Mouse (Mus musculus): ENCODE data around the gene Rnf149. TPM values are rescaled to one million over a fixed set of nuclear protein-coding genes. Genes with fewer than 3 reads are reported as not detected.
"Not testable (repeated sequence)": the region's sequence is repeated elsewhere in the genome, so short reads cannot be mapped to it uniquely, and the experiment has no call there.

The Rnf149 gene
- polyA plus RNA-seq, 1 experiment from 2014 or later, result 34.0 TPM

- ATAC-seq (ENCODE audit: insufficient number of reproducible peaks, insufficient read depth, low FRiP score, low read depth), result no peak
- Histone ChIP-seq H3K27ac (ENCODE audit: low read length) (no peak overlapping the region), H3K36me3 (ENCODE audit: control insufficient read depth, insufficient read depth, low read length) (no peaks in the 10 kb centered on the region), H3K9me3 (ENCODE audit: control insufficient read depth, low read depth, low read length) (no peaks in the 10 kb centered on the region), H3K4me3 (ENCODE audit: low read depth, low read length) (no peak overlapping the region), H3K9ac (replicated peaks; ENCODE audit: low read depth, low read length) (no peak overlapping the region), H3K4me1 (ENCODE audit: control insufficient read depth, insufficient read depth, low read length) (peaks cover 3% of the 10 kb centered on the region; the same call in 1 of the 2 replicates), H3K27me3 (ENCODE audit: control insufficient read depth, insufficient read depth, low read length) (no peaks in the 10 kb centered on the region), H3K4me2 (replicated peaks; ENCODE audit: low read depth, low read length) (no peak overlapping the region)
- 81% methylated on average over 5 of the region's 5 CpGs for WGBS
These were observed 35.3 kb upstream of the Rnf149 start for GRCm38 (mm10) chr1:39612491-39612890.

GRCm38 (mm10) chr1:39608534-39608933 lies 31.3 kb upstream of the Rnf149 start:
- H3K36me3 ChIP-seq (ENCODE audit: control insufficient read depth, insufficient read depth, low read length), result no peaks in the 10 kb centered on the region

GRCm38 (mm10) chr1:39602477-39602876 lies 25.3 kb upstream of the Rnf149 start:
- H3K4me1 ChIP-seq (ENCODE audit: control insufficient read depth, insufficient read depth, low read length), result no peaks in the 10 kb centered on the region
- H3K4me2 ChIP-seq (replicated peaks; ENCODE audit: low read depth, low read length), result no peak overlapping the region
- H3K9ac ChIP-seq (replicated peaks; ENCODE audit: low read depth, low read length), result no peak overlapping the region
- H3K27me3 ChIP-seq (ENCODE audit: control insufficient read depth, insufficient read depth, low read length), result no peaks in the 10 kb centered on the region
- H3K27ac ChIP-seq (ENCODE audit: low read length), result no peak overlapping the region
- no peaks in the 10 kb centered on the region for H3K9me3 ChIP-seq (ENCODE audit: control insufficient read depth, low read depth, low read length)
- H3K4me3 ChIP-seq (ENCODE audit: low read depth, low read length), result no peak overlapping the region
- WGBS, result 88% methylated on average over 3 of the region's 3 CpGs
- H3K36me3 ChIP-seq (ENCODE audit: control insufficient read depth, insufficient read depth, low read length), result no peaks in the 10 kb centered on the region
- no peak for ATAC-seq (ENCODE audit: insufficient number of reproducible peaks, insufficient read depth, low FRiP score, low read depth)

More at GRCm38 (mm10) chr1:39608534-39608933, 31.3 kb upstream of the Rnf149 start:
- Histone ChIP-seq H3K9ac (replicated peaks; ENCODE audit: low read depth, low read length) (no peak overlapping the region), H3K27me3 (ENCODE audit: control insufficient read depth, insufficient read depth, low read length) (no peaks in the 10 kb centered on the region), H3K4me3 (ENCODE audit: low read depth, low read length) (no peak overlapping the region), H3K27ac (ENCODE audit: low read length) (no peak overlapping the region), H3K9me3 (ENCODE audit: control insufficient read depth, low read depth, low read length) (no peaks in the 10 kb centered on the region), H3K4me2 (replicated peaks; ENCODE audit: low read depth, low read length) (no peak overlapping the region), H3K4me1 (ENCODE audit: control insufficient read depth, insufficient read depth, low read length) (no peaks in the 10 kb centered on the region)
- no peak for ATAC-seq (ENCODE audit: insufficient number of reproducible peaks, insufficient read depth, low FRiP score, low read depth)
- WGBS, result 13% methylated on average over 8 of the region's 8 CpGs

DNA sequence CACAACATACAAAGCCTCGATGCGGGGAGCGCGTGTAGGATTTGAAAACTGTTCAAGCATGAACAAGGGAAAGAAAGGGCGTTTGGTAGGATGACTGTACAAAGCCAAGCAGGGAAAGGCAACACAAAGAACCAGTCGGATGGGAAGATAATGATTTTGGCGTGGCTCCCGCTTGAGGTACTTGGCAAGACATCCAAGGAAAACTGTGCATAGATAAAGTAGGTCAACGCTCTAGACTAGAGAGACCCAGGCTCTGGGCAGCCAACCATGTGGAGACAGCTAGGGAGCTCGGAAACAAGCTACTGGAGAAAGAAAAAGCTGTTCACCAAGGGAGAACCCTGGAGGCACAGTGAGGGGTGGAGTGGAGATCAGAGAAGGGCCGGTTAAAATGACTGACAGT lies 21.5 kb upstream of the Rnf149 start:
- Histone ChIP-seq H3K4me2 (replicated peaks; ENCODE audit: low read depth, low read length) (no peak overlapping the region), H3K9me3 (ENCODE audit: control insufficient read depth, low read depth, low read length) (no peaks in the 10 kb centered on the region), H3K27ac (ENCODE audit: low read length) (no peak overlapping the region), H3K9ac (replicated peaks; ENCODE audit: low read depth, low read length) (no peak overlapping the region), H3K4me1 (ENCODE audit: control insufficient read depth, insufficient read depth, low read length) (no peaks in the 10 kb centered on the region), H3K27me3 (ENCODE audit: control insufficient read depth, insufficient read depth, low read length) (no peaks in the 10 kb centered on the region), H3K4me3 (ENCODE audit: low read depth, low read length) (no peak overlapping the region), H3K36me3 (ENCODE audit: control insufficient read depth, insufficient read depth, low read length) (no peaks in the 10 kb centered on the region)
- ATAC-seq (ENCODE audit: insufficient number of reproducible peaks, insufficient read depth, low FRiP score, low read depth), result no peak
- 77% methylated on average over 11 of the region's 11 CpGs for WGBS

DNA sequence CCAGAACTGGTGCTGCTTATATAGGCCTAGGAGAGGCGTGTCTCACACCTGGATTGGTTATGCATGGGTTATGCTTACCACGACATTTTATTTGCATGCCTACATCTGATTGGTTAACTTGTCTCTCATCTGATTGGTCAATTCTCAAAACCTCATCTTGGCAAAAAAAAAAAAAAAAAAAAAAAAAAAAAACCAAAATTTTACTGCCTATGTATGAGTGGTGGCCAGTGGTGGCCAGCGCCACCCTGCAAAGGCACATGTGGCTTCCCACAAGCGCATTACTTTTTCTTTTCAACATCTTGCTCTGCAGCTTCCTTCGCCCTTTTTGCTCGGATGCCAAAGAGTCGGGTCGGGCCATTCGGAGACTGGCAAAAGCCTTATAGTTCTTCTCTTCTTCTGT lies 19.9 kb upstream of the Rnf149 start:
- H3K4me2 ChIP-seq (replicated peaks; ENCODE audit: low read depth, low read length); H3K4me1 ChIP-seq (ENCODE audit: control insufficient read depth, insufficient read depth, low read length); H3K9me3 ChIP-seq (ENCODE audit: control insufficient read depth, low read depth, low read length); H3K9ac ChIP-seq (replicated peaks; ENCODE audit: low read depth, low read length); H3K36me3 ChIP-seq (ENCODE audit: control insufficient read depth, insufficient read depth, low read length); H3K27ac ChIP-seq (ENCODE audit: low read length); ATAC-seq (ENCODE audit: insufficient number of reproducible peaks, insufficient read depth, low FRiP score, low read depth); H3K27me3 ChIP-seq (ENCODE audit: control insufficient read depth, insufficient read depth, low read length); H3K4me3 ChIP-seq (ENCODE audit: low read depth, low read length): not testable (repeated sequence)
- WGBS, result 89% methylated on average over 9 of the region's 9 CpGs

DNA sequence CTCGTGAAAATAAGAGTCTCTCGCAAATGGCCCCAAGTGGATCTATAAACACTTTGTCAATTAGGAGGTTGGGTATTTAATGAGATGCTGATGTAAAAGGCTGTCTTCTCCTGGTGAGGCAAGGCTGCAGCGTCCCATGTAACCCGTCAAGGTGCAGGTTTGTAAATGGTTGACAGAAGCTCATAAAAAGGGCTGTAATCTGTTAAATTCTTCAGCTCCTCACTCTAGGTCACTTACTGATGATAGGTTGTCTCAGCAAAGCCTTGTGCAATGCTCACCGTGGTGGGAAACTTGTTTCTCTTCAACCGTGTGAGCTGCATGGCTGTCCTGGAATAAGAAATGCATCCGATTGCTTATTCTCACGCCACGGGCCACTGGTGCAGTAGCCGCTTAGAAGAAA lies 16.6 kb upstream of the Rnf149 start:
- no peaks in the 10 kb centered on the region for H3K27me3 ChIP-seq (ENCODE audit: control insufficient read depth, insufficient read depth, low read length)
- H3K27ac ChIP-seq (ENCODE audit: low read length), result no peak overlapping the region
- 77% methylated on average over 10 of the region's 10 CpGs for WGBS

DNA sequence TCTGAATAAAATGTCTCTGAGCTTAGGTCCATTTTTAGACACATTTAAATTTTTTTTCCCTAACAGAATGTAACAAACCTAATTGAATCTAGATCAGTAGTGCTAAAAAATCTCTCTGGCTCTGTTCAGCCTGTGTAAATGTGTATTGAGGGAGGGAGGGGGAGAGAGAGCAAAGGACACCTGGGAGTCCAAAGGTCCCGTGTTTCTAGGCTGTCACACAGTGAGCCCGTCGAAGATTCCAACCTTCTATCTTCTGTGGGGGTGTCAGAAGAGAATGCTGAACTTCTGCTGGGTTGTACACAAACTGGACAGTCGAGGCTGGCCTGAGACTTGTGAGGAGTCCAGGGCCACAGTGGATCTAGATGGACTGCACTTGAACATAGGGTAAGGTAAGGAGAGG lies 14.9 kb upstream of the Rnf149 start:
- Histone ChIP-seq H3K36me3 (ENCODE audit: control insufficient read depth, insufficient read depth, low read length) (no peaks in the 10 kb centered on the region), H3K4me2 (replicated peaks; ENCODE audit: low read depth, low read length) (no peak overlapping the region), H3K4me1 (ENCODE audit: control insufficient read depth, insufficient read depth, low read length) (no peaks in the 10 kb centered on the region), H3K4me3 (ENCODE audit: low read depth, low read length) (no peak overlapping the region), H3K27me3 (ENCODE audit: control insufficient read depth, insufficient read depth, low read length) (no peaks in the 10 kb centered on the region), H3K27ac (ENCODE audit: low read length) (no peak overlapping the region), H3K9me3 (ENCODE audit: control insufficient read depth, low read depth, low read length) (no peaks in the 10 kb centered on the region), H3K9ac (replicated peaks; ENCODE audit: low read depth, low read length) (no peak overlapping the region)
- ATAC-seq (ENCODE audit: insufficient number of reproducible peaks, insufficient read depth, low FRiP score, low read depth), result no peak
- WGBS, result 58% methylated on average over 4 of the region's 4 CpGs

More for the DNA sequence above, 16.6 kb upstream of the Rnf149 start:
- no peaks in the 10 kb centered on the region for H3K36me3 ChIP-seq (ENCODE audit: control insufficient read depth, insufficient read depth, low read length)
- H3K4me1 ChIP-seq (ENCODE audit: control insufficient read depth, insufficient read depth, low read length), result no peaks in the 10 kb centered on the region
- no peak overlapping the region for H3K9ac ChIP-seq (replicated peaks; ENCODE audit: low read depth, low read length)
- no peak for ATAC-seq (ENCODE audit: insufficient number of reproducible peaks, insufficient read depth, low FRiP score, low read depth)
- H3K4me3 ChIP-seq (ENCODE audit: low read depth, low read length), result no peak overlapping the region
- H3K9me3 ChIP-seq (ENCODE audit: control insufficient read depth, low read depth, low read length), result no peaks in the 10 kb centered on the region
- no peak overlapping the region for H3K4me2 ChIP-seq (replicated peaks; ENCODE audit: low read depth, low read length)

GRCm38 (mm10) chr1:39591557-39591956 lies 14.4 kb upstream of the Rnf149 start:
- not testable (repeated sequence) for H3K36me3 ChIP-seq (ENCODE audit: control insufficient read depth, insufficient read depth, low read length); H3K4me2 ChIP-seq (replicated peaks; ENCODE audit: low read depth, low read length); H3K4me3 ChIP-seq (ENCODE audit: low read depth, low read length); ATAC-seq (ENCODE audit: insufficient number of reproducible peaks, insufficient read depth, low FRiP score, low read depth); H3K9ac ChIP-seq (replicated peaks; ENCODE audit: low read depth, low read length); H3K4me1 ChIP-seq (ENCODE audit: control insufficient read depth, insufficient read depth, low read length); H3K27ac ChIP-seq (ENCODE audit: low read length); H3K27me3 ChIP-seq (ENCODE audit: control insufficient read depth, insufficient read depth, low read length); H3K9me3 ChIP-seq (ENCODE audit: control insufficient read depth, low read depth, low read length)
- WGBS, result 59% methylated on average over 1 of the region's 1 CpGs

DNA sequence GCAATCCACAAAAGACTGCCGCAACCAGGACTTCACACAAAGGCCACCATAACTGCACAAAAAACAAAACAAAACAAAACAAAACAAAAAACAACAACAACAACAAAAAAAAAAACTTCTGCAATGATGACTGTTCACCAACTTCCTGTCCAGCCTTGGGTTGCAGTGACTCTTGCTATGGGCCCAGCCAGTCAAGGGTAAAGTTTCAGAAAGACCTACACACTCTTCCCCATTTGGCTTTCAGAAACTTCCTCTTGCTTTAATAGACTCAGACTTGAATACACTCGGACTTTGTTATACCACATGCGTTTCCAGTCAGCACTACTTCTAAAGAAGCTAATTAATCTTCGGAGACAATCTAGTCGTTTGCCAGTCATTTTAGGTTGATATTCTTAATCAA lies 13.0 kb upstream of the Rnf149 start:
- Histone ChIP-seq H3K27ac (ENCODE audit: low read length) (no peak overlapping the region), H3K27me3 (ENCODE audit: control insufficient read depth, insufficient read depth, low read length) (no peaks in the 10 kb centered on the region), H3K9ac (replicated peaks; ENCODE audit: low read depth, low read length) (no peak overlapping the region), H3K9me3 (ENCODE audit: control insufficient read depth, low read depth, low read length) (no peaks in the 10 kb centered on the region), H3K36me3 (ENCODE audit: control insufficient read depth, insufficient read depth, low read length) (no peaks in the 10 kb centered on the region), H3K4me3 (ENCODE audit: low read depth, low read length) (no peak overlapping the region), H3K4me2 (replicated peaks; ENCODE audit: low read depth, low read length) (no peak overlapping the region), H3K4me1 (ENCODE audit: control insufficient read depth, insufficient read depth, low read length) (no peaks in the 10 kb centered on the region)
- ATAC-seq (ENCODE audit: insufficient number of reproducible peaks, insufficient read depth, low FRiP score, low read depth), result no peak
- 65% methylated on average over 5 of the region's 5 CpGs for WGBS

Measured in stomach, embryonic 14.5 days (tissue).